Mouse (Mus musculus) T-helper 2 cell (primary cell): ENCODE measurements around the gene Evpl.

ENCODE experiments used
- in situ Hi-C: fragments of 300-600 bp; cut with MboI, MseI; formaldehyde crosslinking; loops from one replicate; pipeline ENCODE4 v1.15.1; 2025; ENCODE audit warnings: high pct_unique_total_duplicates

Gene Evpl

GRCm38 (mm10) chr11:116255090-116255981 is 17.5 kb upstream of the Evpl start:
- in situ Hi-C loops, result no loop called here

DNA sequence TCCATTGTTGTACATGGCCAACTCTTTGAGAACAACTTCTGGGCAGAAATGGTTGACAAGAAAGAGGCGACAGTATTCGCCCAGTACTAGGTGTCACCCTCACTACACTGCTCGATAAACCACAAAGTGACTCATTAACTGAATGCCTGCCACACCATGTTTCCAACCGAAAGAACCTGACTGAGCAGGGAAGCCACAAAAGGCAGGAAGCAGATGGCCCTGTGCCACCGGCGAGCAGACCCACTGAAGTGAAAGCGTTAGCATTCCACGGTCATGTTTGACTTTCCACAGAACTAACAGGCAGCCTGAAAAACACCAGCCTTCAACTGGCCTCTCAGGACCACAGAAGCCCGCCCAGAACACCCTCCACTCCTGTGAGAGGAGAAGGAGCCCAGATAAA is 16.8 kb upstream of the Evpl start:
- in situ Hi-C loops, result no loop called here

- in situ Hi-C loops, result no loop called here
Observed at GRCm38 (mm10) chr11:116253076-116253600, 15.3 kb upstream of the Evpl start.

- in situ Hi-C loops, result no loop called here
Observed at GRCm38 (mm10) chr11:116250898-116251297, 13.0 kb upstream of the Evpl start.

DNA sequence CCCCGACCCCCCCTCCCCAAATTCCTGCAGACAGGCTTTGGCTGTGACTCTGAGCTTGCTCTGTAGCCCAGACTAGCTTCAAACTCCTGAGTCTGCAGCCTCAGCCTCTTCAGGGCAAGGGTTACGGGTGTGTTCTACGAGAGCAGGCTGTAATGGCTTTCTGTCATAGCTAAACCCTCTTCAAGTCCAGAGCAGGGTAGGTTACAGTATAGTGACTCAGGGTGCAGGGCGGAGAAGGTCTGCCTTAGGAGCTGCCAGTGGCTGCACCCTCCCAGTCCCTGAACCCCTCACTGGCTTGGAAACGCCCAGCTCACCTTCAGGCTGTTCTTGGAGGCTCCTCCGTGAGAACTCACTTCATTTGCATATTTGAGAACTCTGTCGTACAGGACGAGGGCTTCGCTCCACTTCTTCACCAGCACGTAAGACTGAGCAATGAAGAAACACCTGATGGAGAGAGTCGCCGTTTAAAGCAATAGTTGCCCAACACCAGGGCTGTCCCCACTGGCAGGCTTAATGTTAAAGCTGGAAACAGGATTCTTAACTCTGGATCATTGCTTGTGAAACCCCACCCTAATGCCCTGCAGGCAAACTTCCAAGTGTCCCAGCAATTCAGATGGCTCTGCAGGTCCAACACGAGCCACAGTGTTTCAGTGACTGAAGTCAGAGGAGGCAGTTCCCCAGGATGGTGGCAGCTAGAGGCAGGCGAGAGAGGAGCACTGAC is 9.8 kb upstream of the Evpl start:
- in situ Hi-C loops, result no loop called here

GRCm38 (mm10) chr11:116245616-116246015 is 7.7 kb upstream of the Evpl start:
- in situ Hi-C loops, result no loop called here

- in situ Hi-C loops, result no loop called here
Observed at GRCm38 (mm10) chr11:116244580-116244979, 6.7 kb upstream of the Evpl start.

DNA sequence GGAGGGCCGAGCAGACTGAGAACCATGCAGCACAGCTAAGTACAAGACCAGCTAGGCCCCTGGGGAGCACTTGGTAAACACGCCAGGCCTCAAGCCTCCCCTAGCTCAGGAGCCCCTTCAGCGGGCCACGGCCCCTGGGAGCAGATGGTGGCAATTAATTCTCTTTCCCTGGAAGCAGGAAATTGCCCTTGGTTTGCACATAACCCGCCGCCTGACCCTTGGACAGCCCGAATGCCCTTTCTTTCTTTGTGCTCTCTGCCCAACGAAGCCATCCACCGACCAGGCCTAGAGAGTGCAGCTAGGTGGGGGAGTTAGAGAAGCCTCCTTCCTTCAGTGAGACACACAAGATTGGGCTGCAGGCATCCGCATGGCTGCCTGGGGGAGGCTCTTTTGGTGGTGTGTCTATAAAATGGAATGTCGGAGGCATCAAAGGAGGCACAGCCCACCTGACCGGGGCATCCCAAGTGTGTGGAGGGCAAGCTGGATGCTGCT is 3.9 kb upstream of the Evpl start:
- in situ Hi-C loops, result no loop called here

GRCm38 (mm10) chr11:116239797-116240196 is 1.9 kb upstream of the Evpl start:
- in situ Hi-C loops, result no loop called here

- in situ Hi-C loops, result no loop called here
Observed at GRCm38 (mm10) chr11:116234901-116235300, 3.0 kb downstream of the Evpl start.

DNA sequence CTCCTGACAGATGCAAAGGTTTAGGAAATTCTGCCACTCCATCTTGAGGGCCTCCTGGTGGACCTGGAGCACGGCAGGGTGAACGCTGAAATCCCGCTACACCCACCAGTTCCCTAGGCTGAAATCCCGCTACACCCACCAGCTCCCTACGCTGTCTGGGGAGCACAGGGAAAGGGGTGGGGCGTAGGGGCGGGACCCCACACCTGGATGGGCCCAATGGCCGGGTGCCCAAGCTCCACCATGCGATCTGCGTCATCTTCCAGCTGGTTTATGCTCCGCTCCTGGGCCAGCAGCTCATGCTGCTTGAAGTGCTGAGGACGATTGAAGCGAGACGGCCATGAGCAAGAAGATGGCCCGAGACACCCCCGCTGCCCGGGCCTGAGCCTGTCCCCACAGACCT is 5.5 kb downstream of the Evpl start:
- in situ Hi-C loops, result no loop called here

- in situ Hi-C loops, result no loop called here
Observed at GRCm38 (mm10) chr11:116228699-116229098, 9.2 kb downstream of the Evpl start.

DNA sequence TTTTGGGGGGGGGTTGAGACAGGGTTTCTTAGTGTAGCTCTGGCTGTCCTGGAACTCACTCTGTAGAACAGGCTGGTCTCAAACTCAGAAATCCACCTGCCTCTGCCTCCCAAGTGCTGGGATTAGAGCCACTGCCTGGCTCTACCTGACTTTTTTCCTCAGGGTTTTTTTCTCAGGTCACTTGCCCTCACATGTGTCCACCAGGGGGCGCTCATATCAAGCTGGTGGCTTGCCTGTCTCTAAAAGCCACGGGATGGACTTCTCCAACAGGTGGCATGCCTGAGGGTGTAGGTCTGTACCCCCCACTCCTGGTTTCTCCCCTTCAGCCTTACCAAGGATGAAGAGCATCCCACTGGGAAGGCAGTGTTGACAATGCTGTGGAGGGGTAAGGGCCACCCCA is 11.5 kb downstream of the Evpl start:
- in situ Hi-C loops, result no loop called here

DNA sequence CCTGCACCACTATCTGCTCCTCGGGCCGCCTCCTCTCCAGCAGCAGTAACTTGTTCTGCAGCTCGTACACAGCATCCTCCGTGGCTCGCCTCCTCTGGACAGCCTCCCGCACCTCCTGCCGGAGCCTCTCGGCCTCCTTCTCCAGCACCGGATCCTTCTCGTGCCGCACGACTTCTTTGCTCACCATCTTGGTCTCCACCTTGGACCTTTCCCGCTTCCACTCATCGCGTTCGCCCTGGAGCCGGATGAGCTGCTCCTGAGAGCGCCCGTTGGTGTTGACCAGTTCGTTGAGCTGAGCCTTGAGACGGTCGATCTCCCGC is 15.2 kb downstream of the Evpl start:
- in situ Hi-C loops, result loop anchor here (5.0 kb wide), 2 partner anchors 75 to 235 kb away; no protein-coding TSS in a partner anchor

- in situ Hi-C loops, result loop anchor here (5.0 kb wide), 2 partner anchors 75 to 235 kb away; no protein-coding TSS in a partner anchor
Observed at GRCm38 (mm10) chr11:116221931-116222739, 15.7 kb downstream of the Evpl start.

- in situ Hi-C loops, result loop anchor here (5.0 kb wide), 2 partner anchors 77 to 237 kb away; no protein-coding TSS in a partner anchor
Observed at GRCm38 (mm10) chr11:116219885-116220284, 18.0 kb downstream of the Evpl start.

DNA sequence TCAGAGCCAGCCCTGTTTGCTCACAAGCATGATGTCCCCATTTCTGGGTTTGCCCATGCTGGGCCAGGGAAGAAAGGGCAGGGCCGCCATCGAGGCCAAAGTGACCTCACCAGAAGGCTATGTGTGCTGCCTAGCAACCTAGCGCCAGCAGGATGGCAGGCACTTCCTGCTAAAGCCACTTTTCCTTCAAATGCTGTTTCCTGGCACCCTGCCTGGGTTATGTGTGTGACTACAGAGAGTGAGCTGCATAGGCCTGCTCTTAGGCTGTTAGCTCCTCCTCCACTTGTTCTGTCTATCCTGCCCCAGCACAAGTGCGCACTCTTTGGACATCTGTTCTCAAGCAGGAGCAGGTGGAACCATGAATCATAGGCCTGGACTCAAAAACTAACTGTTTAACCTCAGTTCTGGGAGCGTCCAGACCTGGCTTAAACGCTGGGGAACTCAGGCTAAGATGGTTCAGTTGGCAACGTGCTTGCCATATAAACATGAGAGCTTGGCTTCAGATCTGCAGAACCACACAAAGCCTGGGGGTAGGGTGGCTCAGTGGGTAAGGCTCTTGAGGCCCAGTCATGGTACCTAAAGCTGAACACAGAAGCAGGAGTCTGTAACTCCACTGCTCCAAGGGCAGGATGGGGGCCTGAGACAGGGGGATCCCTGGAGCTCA is 19.0 kb downstream of the Evpl start:
- in situ Hi-C loops, result no loop called here

- in situ Hi-C loops, result no loop called here
Observed at GRCm38 (mm10) chr11:116218263-116218662, 19.6 kb downstream of the Evpl start.

GRCm38 (mm10) chr11:116216549-116216948 is 21.3 kb downstream of the Evpl start:
- in situ Hi-C loops, result no loop called here

DNA sequence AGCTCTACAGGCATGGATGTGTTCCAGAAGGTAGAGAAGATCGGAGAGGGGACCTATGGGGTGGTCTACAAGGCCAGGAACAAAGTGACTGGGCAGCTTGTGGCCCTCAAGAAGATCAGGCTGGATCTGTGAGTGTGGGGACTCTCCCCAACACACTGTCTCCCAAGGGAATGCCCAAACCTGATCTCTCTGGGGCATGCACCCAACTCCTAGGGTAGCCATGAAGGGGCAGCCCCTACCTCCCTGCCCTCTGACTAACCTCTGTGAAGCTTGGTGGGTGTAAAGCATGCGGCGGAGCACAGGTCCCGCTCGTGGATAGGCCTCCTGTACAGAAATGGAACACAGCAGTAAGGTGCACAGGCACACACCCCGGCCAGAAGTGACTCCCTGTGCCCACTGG is 21.9 kb downstream of the Evpl start:
- in situ Hi-C loops, result no loop called here

DNA sequence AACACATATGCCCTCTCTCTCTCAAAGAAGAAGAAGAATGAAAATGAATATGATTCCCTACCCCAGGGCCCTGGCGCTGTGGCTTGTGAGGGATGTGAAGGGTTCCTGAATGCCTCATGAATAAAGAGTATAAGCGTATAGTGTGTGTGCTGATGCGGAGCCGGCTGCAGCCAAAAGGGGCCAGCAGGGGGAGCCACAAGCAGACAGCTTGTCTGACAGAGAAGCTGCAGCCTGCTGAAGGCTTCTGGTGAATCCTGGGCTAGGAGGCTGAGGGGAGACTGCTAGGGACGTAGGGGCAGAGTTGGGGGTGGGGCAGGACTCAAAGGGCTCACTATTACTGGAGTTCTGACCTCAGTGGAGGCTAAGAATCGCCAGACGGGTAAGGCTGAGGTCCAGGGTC is 22.7 kb downstream of the Evpl start:
- in situ Hi-C loops, result no loop called here
